Comparison of ENCODE assay signal across 25 mouse cellular contexts in genomic region chr6:136418333-136418848, GRCm38 (mm10). TPM values are rescaled to one million over a fixed set of nuclear protein-coding genes. Genes with fewer than 3 reads are reported as not detected.
DNase-seq lines count a peak whose midpoint lies in the region; ATAC-seq and TF ChIP-seq lines count a peak whose summit lies in the region.
"Had no signal": no experiment of that assay in that cellular context is flagged by ENCODE, and none has a peak within 500 bp of the region (broad histone marks: within the 10 kb centered on the region; RNA-seq: fewer than 3 reads in every experiment).

No protein-coding gene starts in this region.

- intact Hi-C loops in heart, postnatal 36 days (cut with DNase I), result no loop called here

- TF ChIP-seq POLR2A in lung, adult 2 months (IDR thresholded peaks at IDR 0.05; ENCODE audit: borderline replicate concordance, extremely low read depth, low read depth, low read length), result no peak

- no peaks in the 10 kb centered on the region for H3K36me3 ChIP-seq in heart, embryonic 13.5 days
- H3K36me3 ChIP-seq in lung, embryonic 14.5 days (ENCODE audit: insufficient read depth), result no peaks in the 10 kb centered on the region
- H3K36me3 ChIP-seq: forebrain, embryonic 12.5 days; stomach, embryonic 15.5 days had no signal

- no peaks in the 10 kb centered on the region for H3K9me3 ChIP-seq in heart, embryonic 13.5 days
- no peaks in the 10 kb centered on the region for H3K9me3 ChIP-seq in lung, embryonic 14.5 days (ENCODE audit: low read depth, low read length)
- H3K9me3 ChIP-seq: stomach, embryonic 15.5 days had no signal

- no peak for TF ChIP-seq CTCF in lung, embryonic 14.5 days (IDR thresholded peaks at IDR 0.05; ENCODE audit: low read depth)
- TF ChIP-seq CTCF in lung, adult 2 months (IDR thresholded peaks at IDR 0.05; ENCODE audit: insufficient read depth, low read length), result no peak

- H3K9ac ChIP-seq in heart, embryonic 13.5 days, result no peak overlapping the region
- H3K9ac ChIP-seq in lung, embryonic 14.5 days, result no peak overlapping the region
- H3K9ac ChIP-seq: forebrain, embryonic 12.5 days; hindbrain, embryonic 14.5 days; stomach, embryonic 15.5 days had no signal

- peak overlapping the region; percentile 26; the same call in 1 of the 2 replicates for H3K27ac ChIP-seq in heart, embryonic 13.5 days (replicated peaks)
- no peak overlapping the region for H3K27ac ChIP-seq in lung, embryonic 14.5 days (ENCODE audit: low read depth)
- H3K27ac ChIP-seq: forebrain, embryonic 12.5 days; gastrocnemius, adult 2 months; heart, adult 2 months; hindbrain, embryonic 14.5 days; layer of hippocampus, adult 2 months; stomach, embryonic 15.5 days had no signal

- H3K4me2 ChIP-seq in heart, embryonic 13.5 days, result peak overlapping the region; percentile 38
- no peak overlapping the region for H3K4me2 ChIP-seq in lung, embryonic 14.5 days
- H3K4me2 ChIP-seq: forebrain, embryonic 12.5 days; hindbrain, embryonic 14.5 days; stomach, embryonic 15.5 days had no signal

- H3K4me1 ChIP-seq in heart, embryonic 13.5 days, result peaks cover 18% of the 10 kb centered on the region
- H3K4me1 ChIP-seq in lung, embryonic 14.5 days (ENCODE audit: insufficient read depth), result no peaks in the 10 kb centered on the region
- no peaks in the 10 kb centered on the region; the same call in 1 of the 2 replicates for H3K4me1 ChIP-seq in lung, adult 2 months (ENCODE audit: control insufficient read depth, insufficient read depth, low read length)
- H3K4me1 ChIP-seq: forebrain, embryonic 12.5 days; stomach, embryonic 15.5 days had no signal

- DNase-seq in heart, postnatal 36 days, result no peak
- DNase-seq in lung, embryonic 14.5 days, result peak; percentile 60
- DNase-seq in lung, adult 2 months, result no peak
- DNase-seq in MEL-GATA-1-ER (ENCODE audit: extremely low read depth, low read depth), result peak; percentile 88
- DNase-seq in cerebellum, adult 11 months, result no peak
- DNase-seq: adrenal gland, adult 2 months; cerebellum, adult 8-10 months; gastrocnemius, adult 2 months; heart, adult 2 months; layer of hippocampus, postnatal 36 days; right cerebral cortex, postnatal 25 days; thymus, adult 18-20 months had no signal

- no peak for ATAC-seq in heart, embryonic 13.5 days (ENCODE audit: extremely low read depth, insufficient number of reproducible peaks, low FRiP score, low TSS enrichment)
- ATAC-seq in lung, embryonic 14.5 days (ENCODE audit: insufficient read depth), result peak; percentile 59
- ATAC-seq in megakaryocyte-erythroid progenitor cell, adult 5-6 weeks (replicated peaks; ENCODE audit: low FRiP score, low TSS enrichment, poor library complexity, severe bottlenecking), result 0 out of 2 replicates have a peak, but pooled peaks have one; percentile 40
- ATAC-seq: midbrain, embryonic 16.5 days had no signal

- no peaks in the 10 kb centered on the region for H3K27me3 ChIP-seq in heart, embryonic 13.5 days (replicated peaks)
- no peaks in the 10 kb centered on the region for H3K27me3 ChIP-seq in lung, embryonic 14.5 days (ENCODE audit: insufficient read depth, low read length)
- H3K27me3 ChIP-seq: forebrain, embryonic 12.5 days; stomach, embryonic 15.5 days had no signal

- H3K4me3 ChIP-seq in heart, embryonic 13.5 days, result no peak overlapping the region
- H3K4me3 ChIP-seq in lung, embryonic 14.5 days (ENCODE audit: low read depth, low read length), result no peak overlapping the region
- no peak overlapping the region for H3K4me3 ChIP-seq in lung, adult 2 months (replicated peaks; ENCODE audit: extremely low read depth, low read depth, low read length)
- H3K4me3 ChIP-seq: forebrain, embryonic 12.5 days; gastrocnemius, adult 2 months; heart, adult 2 months; layer of hippocampus, adult 2 months; stomach, embryonic 15.5 days had no signal

- 16% methylated on average over 8 of the region's 8 CpGs for WGBS in heart, embryonic 13.5 days
- WGBS in lung, embryonic 14.5 days, result 29% methylated on average over 8 of the region's 8 CpGs
- 42% methylated on average over 8 of the region's 8 CpGs for WGBS in lung, adult 2 months

RNA-seq across cellular contexts. Expression of gene E330021D16Rik, which starts 3.0 kb away (rescaled TPM):
- not detected in 2 replicates for polyA plus RNA-seq in heart, embryonic 13.5 days (2015; fragmentation: Nextera tagmentation; extraction: Ambion mirVana)
- total RNA-seq in heart, postnatal 36 days (2021), result not detected
- polyA plus RNA-seq in lung, embryonic 14.5 days (2014; fragmentation: Nextera tagmentation; extraction: Ambion mirVana), result not detected in 2 replicates
- 0.11 TPM in 1 of 2 replicates, not detected in the other for polyA plus RNA-seq in lung, adult 2 months (2012; rRNA removed)
- not detected in 2 replicates for total RNA-seq in megakaryocyte-erythroid progenitor cell, adult 5-6 weeks (2014; fragmentation: Nextera tagmentation)
- total RNA-seq in megakaryocyte-erythroid progenitor cell, adult 5-6 weeks (2017), result not detected in 2 replicates
- total RNA-seq: adrenal gland, adult 2 months; gastrocnemius, adult 2 months; heart, adult 2 months; layer of hippocampus, adult 2 months; layer of hippocampus, postnatal 36 days; left cerebral cortex, postnatal 36 days; megakaryocyte, adult 5-6 weeks; neutrophil, adult 5-6 weeks had no signal
- polyA plus RNA-seq: adrenal gland, adult 2 months; C2C12; cortical plate, adult 2 months; forebrain, embryonic 12.5 days; heart, adult 2 months; hindbrain, embryonic 14.5 days; intestine, embryonic 14.5 days; midbrain, embryonic 16.5 days; stomach, embryonic 15.5 days had no signal

Comparison
In these comparisons a context has a peak if more than half of its experiments do, and no peak if none do; other contexts are left out.
1. DNase-seq: peak in lung, embryonic 14.5 days (single experiment) and MEL-GATA-1-ER (single experiment); none in heart, postnatal 36 days (0 of 2), lung, adult 2 months (single experiment) and cerebellum, adult 11 months (single experiment).